Mouse (Mus musculus): ENCODE results near the gene C3.

DNA sequence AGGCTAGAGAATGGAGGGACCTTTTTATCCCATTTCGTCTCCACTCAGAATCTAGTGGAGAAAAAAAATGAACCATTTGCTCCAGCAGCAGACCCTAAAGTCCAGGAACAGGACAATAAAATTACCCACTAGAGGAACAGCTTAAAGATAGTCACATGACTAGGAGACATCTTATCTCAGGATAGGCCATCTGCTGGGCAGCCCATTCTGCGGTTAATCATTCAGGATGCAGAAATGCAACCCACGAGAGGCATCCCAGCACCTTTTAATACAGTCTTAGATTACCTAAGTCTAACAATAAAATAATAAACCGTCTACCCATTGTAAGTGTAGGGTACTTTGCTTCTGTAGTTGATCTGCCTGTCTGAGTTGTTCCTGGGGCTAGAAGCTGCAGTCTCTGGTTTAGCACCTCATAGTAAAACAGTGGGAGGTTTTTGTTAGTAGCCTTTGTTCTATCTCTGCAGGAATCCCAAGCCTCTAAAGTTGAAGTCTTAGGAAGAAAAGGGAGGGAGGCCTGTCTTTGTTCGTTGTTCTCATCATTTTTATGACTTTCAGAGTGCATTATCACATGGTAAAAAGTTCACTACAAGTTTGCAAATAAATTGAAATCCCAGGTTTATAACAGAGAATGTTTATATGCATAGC, 57.2 kb downstream of the C3 start:
- TF ChIP-seq GATA1 (IDR thresholded peaks at IDR 0.05; ENCODE audit: borderline replicate concordance, low read length) (no peak), FLI1 (IDR thresholded peaks at IDR 0.05; ENCODE audit: low read length) (no peak)

Data from megakaryocyte, embryonic 14.5 days (primary cell).